Mouse (Mus musculus) bone marrow macrophage, adult 2 months (primary cell): Measurements from ENCODE around the gene Slco3a1.

Source experiments
- CTCF ChIP-seq: IDR thresholded peaks from 2 replicates; pipeline ENCODE4 v1.5.1; 2012; ENCODE audit warnings: low read depth, mild to moderate bottlenecking, low read length, moderate library complexity
- POLR2A ChIP-seq: IDR thresholded peaks from 2 replicates; pipeline ENCODE4 v1.6.1; 2012; ENCODE audit warnings: mild to moderate bottlenecking, low read depth, low read length, borderline replicate concordance

- TF ChIP-seq CTCF: no peak
- no peak for TF ChIP-seq POLR2A
Measured at GRCm38 (mm10) chr7:74240459-74241172, 314.0 kb downstream of the Slco3a1 start.
